Mouse (Mus musculus) embryonic facial prominence, embryonic 14.5 days (tissue): ENCODE results near the gene Olfr769. TPM values are rescaled to one million over a fixed set of nuclear protein-coding genes. Genes with fewer than 3 reads are reported as not detected.
"Not testable (repeated sequence)": the region's sequence is repeated elsewhere in the genome, so short reads cannot be mapped to it uniquely, and the experiment has no call there.

Experiments
- ATAC-seq: fragments of 200-750 bp; cut with Nextera tagmentation; 2 replicates; pipeline ENCODE4 v1.8.0; 2017; ENCODE audit warnings: low read depth, moderate number of reproducible peaks, moderate TSS enrichment
- DNase-seq: peaks from one replicate; pipeline ENCODE4 v3.0.0-alpha.2; 2015; ENCODE audit warnings: low spot score
- H3K27ac ChIP-seq: fragments of 300-500 bp; sonication (generic); replicated peaks from 2 replicates; pipeline ENCODE4 v1.5.1; 2014; ENCODE audit warnings: low read depth, mild to moderate bottlenecking, low read length, moderate library complexity
- H3K27me3 ChIP-seq: fragments of 300-500 bp; sonication (generic); replicated peaks from 2 replicates; pipeline ENCODE4 v1.6.1; 2014; ENCODE audit warnings: low read length; ENCODE audit not compliant: control insufficient read depth, insufficient read depth
- H3K36me3 ChIP-seq: fragments of 300-500 bp; sonication (generic); 2 replicates; pipeline ENCODE4 v1.6.1; 2014; ENCODE audit warnings: low read length, mixed read lengths; ENCODE audit not compliant: control insufficient read depth, insufficient read depth
- H3K4me1 ChIP-seq: fragments of 300-500 bp; sonication (generic); 2 replicates; pipeline ENCODE4 v1.6.1; 2014; ENCODE audit warnings: antibody characterized with exemption, low read length; ENCODE audit not compliant: control insufficient read depth, insufficient read depth
- H3K4me2 ChIP-seq: fragments of 300-500 bp; sonication (generic); 2 replicates; pipeline ENCODE4 v1.6.1; 2014; ENCODE audit warnings: low read depth, mild to moderate bottlenecking, low read length, moderate library complexity, mixed read lengths
- H3K4me3 ChIP-seq: fragments of 300-500 bp; sonication (generic); 2 replicates; pipeline ENCODE4 v1.5.1; 2014; ENCODE audit warnings: low read depth, mild to moderate bottlenecking, low read length
- H3K9ac ChIP-seq: fragments of 300-500 bp; sonication (generic); 2 replicates; pipeline ENCODE4 v1.6.1; 2014; ENCODE audit warnings: low read depth, mild to moderate bottlenecking, low read length, moderate library complexity, mixed read lengths
- H3K9me3 ChIP-seq: fragments of 300-500 bp; sonication (generic); 2 replicates; pipeline ENCODE4 v1.6.1; 2016; ENCODE audit warnings: low read length; ENCODE audit not compliant: control insufficient read depth
- WGBS: fragments of 180-500 bp; shearing (Covaris S2); extraction: QIAGEN DNeasy Blood & Tissue Kit; methylation state at CpG from one replicate; pipeline ENCODE4 v1.1.7; 2014; 5-methylcytosine and 5-hydroxymethylcytosine counted together
- polyA plus RNA-seq: library from polyadenylated mRNA; unstranded; fragments of >200 nt; fragmentation: Nextera tagmentation; extraction: Ambion mirVana; gene quantifications from 2 replicates; pipeline ENCODE4 v1.2.1, GENCODE M21; 2014

Gene Olfr769
- polyA plus RNA-seq: 0.04 and 0.12 TPM in 2 replicates

DNA sequence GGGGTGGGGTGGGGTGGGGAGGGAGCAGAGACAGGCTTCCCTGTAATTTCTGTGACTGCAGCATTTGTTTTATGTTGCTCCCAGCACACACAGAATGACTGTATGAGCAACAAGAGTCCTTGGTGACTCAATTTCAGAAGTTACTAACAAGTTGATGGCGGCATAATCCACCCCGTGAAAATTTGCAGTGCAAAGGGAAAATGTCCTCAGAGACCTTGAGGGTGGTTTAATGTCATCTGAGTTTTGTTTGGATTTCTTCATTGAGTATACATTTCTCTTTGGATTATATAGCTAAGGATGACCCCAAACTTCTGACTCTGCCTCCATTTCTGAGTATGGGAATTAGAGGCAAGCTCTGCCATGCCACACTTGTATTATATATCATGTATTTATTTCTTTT, at the start of gene Olfr769:
Gene Olfr769, minus strand, starts transcription at position 101 of the 400 bp plus-strand sequence.
- WGBS: 72% methylated on average over 2 of the region's 2 CpGs

DNA sequence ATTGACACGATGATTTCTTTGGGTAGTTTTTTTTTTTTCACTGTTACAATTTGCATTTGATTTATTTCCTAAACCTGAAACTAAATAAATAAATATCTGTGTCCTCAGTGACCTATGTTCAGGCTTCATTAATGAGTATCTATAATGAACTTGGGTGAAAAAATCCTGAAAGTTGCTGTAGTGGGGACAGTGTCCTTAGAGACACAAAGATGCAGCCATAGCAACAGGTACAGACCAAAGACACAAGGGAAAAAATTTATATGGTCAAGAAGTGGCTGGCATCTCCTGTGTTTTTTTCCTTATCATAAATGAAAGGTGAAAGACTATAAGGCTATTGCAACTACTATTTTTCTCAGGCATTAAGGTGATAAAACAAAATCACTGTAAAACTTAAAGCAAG, 47.0 kb upstream of the Olfr769 start, which contains the start of gene Olfr771:
Gene Olfr771, minus strand, starts transcription at position 101 of the 400 bp plus-strand sequence.
- ATAC-seq: no peak
- WGBS: 69% methylated on average over 1 of the region's 1 CpGs
- Histone ChIP-seq H3K4me3 (no peak within 1 kb of the TSS), H3K27ac (no peak within 1 kb of the TSS), H3K27me3 (no peaks in the 10 kb centered on the region), H3K9me3 (no peaks in the 10 kb centered on the region), H3K36me3 (no peaks in the 10 kb centered on the region), H3K4me2 (no peak within 1 kb of the TSS), H3K9ac (no peak within 1 kb of the TSS), H3K4me1 (no peaks in the 10 kb centered on the region)
- no peak for DNase-seq

More for the DNA sequence above, at the start of gene Olfr769:
- H3K9me3 ChIP-seq: no peaks in the 10 kb centered on the region
- H3K27ac ChIP-seq: no peak within 1 kb of the TSS
- no peaks in the 10 kb centered on the region for H3K27me3 ChIP-seq
- H3K4me1 ChIP-seq: no peaks in the 10 kb centered on the region
- no peak within 1 kb of the TSS for H3K4me3 ChIP-seq
- no peaks in the 10 kb centered on the region for H3K36me3 ChIP-seq
- ATAC-seq: no peak
- H3K9ac ChIP-seq: no peak within 1 kb of the TSS
- H3K4me2 ChIP-seq: no peak within 1 kb of the TSS
- no peak for DNase-seq

DNA sequence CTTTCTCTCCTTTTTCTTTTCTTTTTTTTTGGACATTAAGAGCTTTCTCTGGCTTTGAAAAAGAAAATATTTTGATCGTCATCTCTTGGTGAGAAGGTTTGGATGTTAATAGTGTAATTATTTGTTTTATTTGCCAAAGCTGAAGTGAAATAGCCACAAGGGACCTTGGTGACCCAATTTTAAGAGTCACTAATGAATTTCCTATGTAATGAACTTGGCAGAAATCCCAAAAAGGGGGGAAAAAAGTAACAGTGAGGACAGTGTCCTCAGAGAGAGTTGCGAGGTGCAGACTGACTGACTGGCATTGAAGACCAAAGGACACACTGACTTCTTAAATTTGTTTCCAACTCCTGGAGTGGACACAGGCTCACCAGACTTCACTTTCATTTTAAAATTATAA, 21.2 kb upstream of the Olfr769 start, which contains the start of gene Olfr770:
Gene Olfr770, minus strand, starts transcription at position 101 of the 400 bp plus-strand sequence.
- ATAC-seq (no peak), DNase-seq (no peak)
- Histone ChIP-seq H3K9ac (no peak within 1 kb of the TSS), H3K4me3 (no peak within 1 kb of the TSS), H3K27me3 (no peaks in the 10 kb centered on the region), H3K27ac (no peak within 1 kb of the TSS), H3K9me3 (no peaks in the 10 kb centered on the region), H3K4me2 (no peak within 1 kb of the TSS), H3K36me3 (no peaks in the 10 kb centered on the region), H3K4me1 (no peaks in the 10 kb centered on the region)
- WGBS: 80% methylated on average over 2 of the region's 2 CpGs

DNA sequence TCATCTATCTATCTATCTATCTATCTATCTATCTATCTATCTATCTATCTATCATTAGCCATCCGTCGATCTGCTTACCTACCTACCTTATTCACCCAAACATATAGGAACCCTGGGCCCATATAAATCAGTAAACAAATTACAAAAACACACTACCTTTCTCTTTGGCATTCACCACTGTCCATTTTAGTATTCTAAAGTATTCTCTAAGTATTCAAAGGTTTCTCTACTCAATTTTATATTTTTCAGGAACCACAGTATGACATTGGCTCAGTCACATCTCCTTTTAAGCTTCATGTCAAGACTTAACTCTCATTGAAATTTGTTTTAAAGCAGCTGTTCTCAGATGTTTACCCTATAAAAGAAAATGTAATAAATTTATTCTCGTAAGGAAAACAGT, 2.5 kb downstream of the Olfr769 start:
- no peaks in the 10 kb centered on the region for H3K27me3 ChIP-seq
- H3K27ac ChIP-seq: no peak overlapping the region
- no peaks in the 10 kb centered on the region for H3K36me3 ChIP-seq
- H3K9ac ChIP-seq: no peak overlapping the region
- no peak overlapping the region for H3K4me3 ChIP-seq
- H3K4me1 ChIP-seq: no peaks in the 10 kb centered on the region
- WGBS: 89% methylated on average over 3 of the region's 3 CpGs
- H3K9me3 ChIP-seq: no peaks in the 10 kb centered on the region
- ATAC-seq (no peak), DNase-seq (no peak)
- no peak overlapping the region for H3K4me2 ChIP-seq

DNA sequence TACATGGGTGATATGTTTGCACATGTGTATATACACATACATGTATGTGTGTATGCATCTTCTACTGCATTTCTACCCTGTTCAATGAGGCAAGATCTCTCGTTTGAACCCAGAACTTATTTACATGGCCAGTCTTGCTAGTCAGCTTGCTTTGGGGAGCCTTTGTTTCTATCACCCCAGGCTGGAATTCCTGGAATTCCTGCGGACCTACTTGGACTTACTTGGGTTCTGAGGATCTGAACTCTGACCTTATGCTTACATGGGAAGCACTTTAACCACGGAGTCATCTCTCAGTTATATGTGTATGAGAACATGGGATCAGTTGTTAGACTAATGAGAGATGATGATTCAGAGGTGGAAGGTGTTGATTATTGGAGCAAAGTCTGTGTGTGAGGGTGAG, 16.4 kb downstream of the Olfr769 start:
- H3K9me3 ChIP-seq: no peaks in the 10 kb centered on the region
- H3K36me3 ChIP-seq: no peaks in the 10 kb centered on the region
- H3K9ac ChIP-seq: no peak overlapping the region
- no peak overlapping the region for H3K27ac ChIP-seq
- WGBS: 29% methylated on average over 3 of the region's 3 CpGs
- ATAC-seq (no peak), DNase-seq (no peak)
- H3K27me3 ChIP-seq: no peaks in the 10 kb centered on the region
- H3K4me1 ChIP-seq: no peaks in the 10 kb centered on the region
- H3K4me3 ChIP-seq: no peak overlapping the region
- no peak overlapping the region for H3K4me2 ChIP-seq

DNA sequence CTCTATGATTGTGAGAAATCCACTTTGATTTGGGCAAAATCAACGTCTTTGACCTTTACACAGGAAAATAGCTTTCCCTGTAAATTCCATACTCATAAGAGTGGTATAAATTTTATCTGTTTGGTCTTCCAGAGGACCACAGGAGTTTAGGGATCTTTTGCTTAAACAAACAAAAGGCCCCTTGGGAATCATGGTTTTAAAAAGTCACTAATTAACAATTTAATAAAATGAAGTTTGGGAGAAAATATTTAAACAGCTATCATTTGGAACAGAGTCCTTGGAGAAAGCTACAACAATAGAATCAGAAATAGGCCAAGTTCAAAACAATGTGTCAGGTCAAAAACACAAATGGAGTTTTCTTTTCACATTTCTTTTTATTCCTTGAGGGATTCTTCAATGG, 18.4 kb downstream of the Olfr769 start, which contains the start of gene Olfr768:
Gene Olfr768, minus strand, starts transcription at position 101 of the 400 bp plus-strand sequence.
- WGBS: 67% methylated on average over 1 of the region's 1 CpGs
- no peak within 1 kb of the TSS for H3K9ac ChIP-seq
- no peaks in the 10 kb centered on the region for H3K4me1 ChIP-seq
- no peaks in the 10 kb centered on the region for H3K9me3 ChIP-seq
- H3K27me3 ChIP-seq: no peaks in the 10 kb centered on the region
- no peaks in the 10 kb centered on the region for H3K36me3 ChIP-seq
- H3K4me3 ChIP-seq: no peak within 1 kb of the TSS
- H3K4me2 ChIP-seq: no peak within 1 kb of the TSS
- no peak for DNase-seq
- no peak for ATAC-seq
- H3K27ac ChIP-seq: no peak within 1 kb of the TSS

DNA sequence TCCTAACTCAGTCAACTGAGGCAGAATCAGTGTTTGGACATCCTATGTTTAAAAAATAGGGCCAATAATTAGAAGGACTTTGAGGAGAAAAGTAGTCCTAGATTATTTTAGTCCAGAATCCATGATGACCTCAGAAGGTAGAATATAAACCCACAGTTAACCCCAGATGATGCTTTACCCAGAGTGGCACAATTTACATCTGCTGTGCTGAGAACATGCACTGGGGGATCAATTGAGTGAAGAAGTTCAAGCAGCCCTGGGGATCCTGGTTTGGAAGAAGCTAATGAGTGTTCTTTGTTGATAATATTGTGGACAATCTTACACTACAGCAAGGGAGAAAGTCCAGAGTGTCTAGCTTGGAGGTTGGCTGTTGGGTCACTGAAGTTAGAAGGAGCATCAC, 34.9 kb downstream of the Olfr769 start, which contains the start of gene Olfr767:
Gene Olfr767, minus strand, starts transcription at position 101 of the 400 bp plus-strand sequence.
- not testable (repeated sequence) for H3K4me1 ChIP-seq, H3K9ac ChIP-seq, DNase-seq, ATAC-seq, H3K4me3 ChIP-seq, H3K4me2 ChIP-seq, H3K27me3 ChIP-seq, H3K36me3 ChIP-seq, H3K9me3 ChIP-seq, H3K27ac ChIP-seq

DNA sequence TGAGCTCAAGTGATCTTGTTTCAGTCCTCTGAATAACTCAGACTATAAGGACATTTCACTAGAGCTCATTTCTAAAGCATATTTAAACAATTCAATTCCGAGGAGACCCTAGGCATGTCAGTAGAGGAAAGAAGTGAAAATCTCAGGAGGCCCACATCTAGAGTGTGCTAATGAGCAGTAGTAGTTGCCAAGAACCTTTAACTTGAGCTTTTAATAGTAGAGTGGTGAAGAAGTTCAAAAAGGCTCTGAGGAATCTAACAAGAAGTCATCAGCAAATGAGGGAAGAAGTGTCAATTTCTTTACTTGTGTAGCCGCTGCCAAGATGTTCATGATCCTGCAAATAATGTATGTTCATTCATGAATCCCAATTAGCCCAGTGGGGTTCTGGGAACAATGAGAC, 48.8 kb downstream of the Olfr769 start, which contains the start of gene Olfr766-ps1:
Gene Olfr766-ps1, minus strand, starts transcription at position 101 of the 400 bp plus-strand sequence.
- Histone ChIP-seq H3K36me3 (no peaks in the 10 kb centered on the region), H3K9ac (no peak within 1 kb of the TSS), H3K27ac (no peak within 1 kb of the TSS), H3K4me2 (no peak within 1 kb of the TSS), H3K9me3 (no peaks in the 10 kb centered on the region), H3K27me3 (no peaks in the 10 kb centered on the region), H3K4me1 (no peaks in the 10 kb centered on the region), H3K4me3 (no peak within 1 kb of the TSS)
- ATAC-seq (no peak), DNase-seq (peak; percentile 1)
- 79% methylated on average over 2 of the region's 2 CpGs for WGBS
